Mouse (Mus musculus): ENCODE data around the gene Drd3. TPM values are rescaled to one million over a fixed set of nuclear protein-coding genes. Genes with fewer than 3 reads are reported as not detected.

Drd3 gene
- polyA plus RNA-seq, 1 experiment from 2014 or later = not detected

DNA sequence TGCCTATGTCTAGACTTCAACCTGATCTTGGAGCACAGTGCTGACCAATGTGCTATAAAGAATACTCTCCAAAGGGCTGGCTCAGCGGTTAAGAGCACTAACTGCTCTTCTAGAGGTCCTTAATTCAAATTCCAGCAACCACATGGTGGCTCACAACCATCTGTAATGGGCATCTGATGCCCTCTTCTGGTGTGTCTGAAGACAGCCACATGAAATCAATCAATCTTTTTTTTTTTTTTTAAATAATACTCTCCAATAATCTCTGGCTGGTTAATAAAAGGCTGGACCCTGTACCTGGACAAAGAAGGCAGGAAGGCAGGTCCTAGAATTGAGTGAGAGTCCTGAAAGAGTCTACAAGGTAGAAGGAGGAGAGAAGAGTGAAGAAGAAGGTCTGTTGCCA lies 96.0 kb downstream of the Drd3 start:
- WGBS = 58% methylated on average over 1 of the region's 1 CpGs
- no peak overlapping the region for H3K9ac ChIP-seq (ENCODE audit: low read length)
- no peak for ATAC-seq (replicated peaks; ENCODE audit: low FRiP score, low TSS enrichment, low read depth)
- no peaks in the 10 kb centered on the region for H3K4me1 ChIP-seq (replicated peaks; ENCODE audit: control insufficient read depth, insufficient read depth, low read length)
- no peak overlapping the region for H3K4me2 ChIP-seq (ENCODE audit: low read length)
- H3K9me3 ChIP-seq (ENCODE audit: control insufficient read depth, low read length) = no peaks in the 10 kb centered on the region
- H3K27ac ChIP-seq (ENCODE audit: low read depth) = no peak overlapping the region
- no peaks in the 10 kb centered on the region for H3K27me3 ChIP-seq (replicated peaks; ENCODE audit: control insufficient read depth, insufficient read depth, low read length)
- H3K4me3 ChIP-seq (ENCODE audit: low read depth, low read length) = no peak overlapping the region
- H3K36me3 ChIP-seq (ENCODE audit: control insufficient read depth, insufficient read depth, low read length) = no peaks in the 10 kb centered on the region
- DNase-seq (ENCODE audit: low spot score) = no peak

DNA sequence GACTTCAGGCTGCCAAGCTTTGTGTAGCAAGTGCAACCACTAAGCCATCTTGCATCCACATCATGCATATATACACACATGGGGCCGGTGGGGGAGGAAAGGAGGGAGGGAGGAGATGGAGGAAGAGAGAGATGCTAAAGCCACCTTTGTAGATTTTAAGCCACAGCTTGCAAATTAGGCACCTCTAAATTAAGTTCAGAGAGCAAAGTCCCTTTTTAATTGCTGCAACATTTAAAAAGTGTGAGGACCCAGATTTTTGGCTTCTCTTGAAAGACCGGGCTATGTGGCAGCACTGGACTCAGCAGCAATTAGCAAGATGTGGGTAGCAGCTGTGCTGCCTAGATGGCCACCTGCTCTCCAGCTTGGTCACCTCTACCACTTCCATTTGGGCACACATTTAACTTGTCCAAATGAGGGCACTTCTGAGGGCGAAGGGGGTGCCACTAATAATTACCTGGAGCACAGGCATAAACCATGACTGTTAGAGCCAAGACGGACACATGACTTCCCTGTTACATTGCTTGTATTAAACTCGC lies 105.2 kb downstream of the Drd3 start:
- no peak overlapping the region for H3K27ac ChIP-seq (ENCODE audit: low read depth)
- DNase-seq (ENCODE audit: low spot score) = no peak
- H3K4me3 ChIP-seq (ENCODE audit: low read depth, low read length) = no peak overlapping the region
- no peaks in the 10 kb centered on the region for H3K9me3 ChIP-seq (ENCODE audit: control insufficient read depth, low read length)
- H3K9ac ChIP-seq (ENCODE audit: low read length) = no peak overlapping the region
- H3K36me3 ChIP-seq (ENCODE audit: control insufficient read depth, insufficient read depth, low read length) = peaks cover 25% of the 10 kb centered on the region
- H3K4me1 ChIP-seq (replicated peaks; ENCODE audit: control insufficient read depth, insufficient read depth, low read length) = no peaks in the 10 kb centered on the region
- H3K27me3 ChIP-seq (replicated peaks; ENCODE audit: control insufficient read depth, insufficient read depth, low read length) = no peaks in the 10 kb centered on the region
- H3K4me2 ChIP-seq (ENCODE audit: low read length) = no peak overlapping the region
- ATAC-seq (replicated peaks; ENCODE audit: low FRiP score, low TSS enrichment, low read depth) = no peak
- 92% methylated on average over 5 of the region's 5 CpGs for WGBS

DNA sequence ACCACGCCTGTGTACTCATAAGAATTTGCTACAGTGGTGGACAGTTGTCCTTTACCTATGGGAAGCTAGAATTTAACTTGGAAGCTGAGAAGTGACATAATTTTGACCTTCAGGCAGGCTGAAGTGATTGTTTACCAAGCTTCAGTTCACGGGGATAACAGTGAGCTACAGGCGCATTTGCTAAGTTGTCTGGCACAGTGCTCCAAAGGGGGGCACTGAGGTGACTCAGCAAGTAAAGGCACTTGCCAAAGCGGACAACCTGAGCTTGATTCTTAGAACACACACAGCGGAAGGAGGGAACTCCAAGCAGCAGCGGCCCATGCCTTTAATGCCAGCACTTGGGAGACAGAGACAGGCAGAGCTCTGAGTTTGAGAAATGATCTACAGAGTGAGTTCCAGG lies 106.8 kb downstream of the Drd3 start:
- no peak overlapping the region for H3K4me3 ChIP-seq (ENCODE audit: low read depth, low read length)
- H3K36me3 ChIP-seq (ENCODE audit: control insufficient read depth, insufficient read depth, low read length) = peaks cover 31% of the 10 kb centered on the region
- H3K27ac ChIP-seq (ENCODE audit: low read depth) = no peak overlapping the region
- DNase-seq (ENCODE audit: low spot score) = no peak
- H3K9ac ChIP-seq (ENCODE audit: low read length) = no peak overlapping the region
- no peak overlapping the region for H3K4me2 ChIP-seq (ENCODE audit: low read length)
- 65% methylated on average over 6 of the region's 6 CpGs for WGBS
- ATAC-seq (replicated peaks; ENCODE audit: low FRiP score, low TSS enrichment, low read depth) = no peak
- H3K9me3 ChIP-seq (ENCODE audit: control insufficient read depth, low read length) = no peaks in the 10 kb centered on the region
- no peaks in the 10 kb centered on the region for H3K27me3 ChIP-seq (replicated peaks; ENCODE audit: control insufficient read depth, insufficient read depth, low read length)
- H3K4me1 ChIP-seq (replicated peaks; ENCODE audit: control insufficient read depth, insufficient read depth, low read length) = no peaks in the 10 kb centered on the region

DNA sequence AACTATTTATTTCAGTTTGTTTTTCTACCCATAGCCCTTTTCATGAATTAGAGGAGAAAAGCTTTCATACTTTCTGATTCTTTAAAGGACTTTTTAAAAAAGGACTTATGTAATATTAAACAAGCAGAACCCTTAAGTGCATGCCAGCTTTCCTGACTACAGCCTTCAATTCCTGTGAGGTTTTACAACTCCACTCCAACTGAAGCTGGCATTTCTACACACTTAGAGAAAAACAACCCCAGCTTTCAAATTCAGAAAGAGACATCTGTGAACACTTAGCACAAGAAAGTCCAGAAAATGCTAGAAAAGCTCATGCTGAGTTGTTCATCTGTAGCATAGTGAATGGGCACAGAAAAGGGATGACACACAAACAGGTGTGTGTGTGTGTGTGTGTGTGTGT lies 116.0 kb downstream of the Drd3 start:
- Histone ChIP-seq H3K36me3 (ENCODE audit: control insufficient read depth, insufficient read depth, low read length) (peaks cover 67% of the 10 kb centered on the region), H3K4me1 (replicated peaks; ENCODE audit: control insufficient read depth, insufficient read depth, low read length) (no peaks in the 10 kb centered on the region), H3K27me3 (replicated peaks; ENCODE audit: control insufficient read depth, insufficient read depth, low read length) (no peaks in the 10 kb centered on the region), H3K4me3 (ENCODE audit: low read depth, low read length) (no peak overlapping the region), H3K9ac (ENCODE audit: low read length) (no peak overlapping the region), H3K27ac (ENCODE audit: low read depth) (no peak overlapping the region), H3K4me2 (ENCODE audit: low read length) (no peak overlapping the region), H3K9me3 (ENCODE audit: control insufficient read depth, low read length) (no peaks in the 10 kb centered on the region)
- no peak for ATAC-seq (replicated peaks; ENCODE audit: low FRiP score, low TSS enrichment, low read depth)
- DNase-seq (ENCODE audit: low spot score) = no peak

DNA sequence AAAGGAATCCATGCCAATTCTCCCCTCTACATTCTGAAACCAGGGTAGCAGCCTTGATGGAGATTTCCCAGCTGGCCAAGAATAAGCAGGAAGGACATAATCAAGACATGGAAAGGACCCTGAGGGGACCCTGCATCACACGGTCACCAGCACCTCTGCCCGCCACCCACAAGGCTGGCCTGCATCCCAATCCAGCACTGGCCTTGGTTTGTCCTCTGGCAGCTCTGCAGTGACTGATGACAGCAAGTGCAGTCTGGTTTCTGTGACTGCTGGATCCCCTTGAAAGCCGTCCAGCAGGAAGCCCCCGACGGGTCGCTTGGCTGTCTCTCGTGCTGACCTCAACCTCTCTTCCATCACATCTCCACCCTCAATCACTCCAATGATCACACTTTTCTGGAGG lies 117.6 kb downstream of the Drd3 start:
- H3K27ac ChIP-seq (ENCODE audit: low read depth) = no peak overlapping the region
- no peaks in the 10 kb centered on the region for H3K9me3 ChIP-seq (ENCODE audit: control insufficient read depth, low read length)
- no peak overlapping the region for H3K9ac ChIP-seq (ENCODE audit: low read length)
- H3K4me1 ChIP-seq (replicated peaks; ENCODE audit: control insufficient read depth, insufficient read depth, low read length) = no peaks in the 10 kb centered on the region
- no peak for DNase-seq (ENCODE audit: low spot score)
- peaks cover 83% of the 10 kb centered on the region for H3K36me3 ChIP-seq (ENCODE audit: control insufficient read depth, insufficient read depth, low read length)
- no peak overlapping the region for H3K4me2 ChIP-seq (ENCODE audit: low read length)
- 83% methylated on average over 7 of the region's 7 CpGs for WGBS
- H3K4me3 ChIP-seq (ENCODE audit: low read depth, low read length) = no peak overlapping the region
- ATAC-seq (replicated peaks; ENCODE audit: low FRiP score, low TSS enrichment, low read depth) = no peak
- H3K27me3 ChIP-seq (replicated peaks; ENCODE audit: control insufficient read depth, insufficient read depth, low read length) = no peaks in the 10 kb centered on the region

Small RNAs within 50 kb of the gene (microRNA-seq; reads per million reads assigned to microRNA genes)
- not detected for gene Gm25996

Other genes starting within 250 kb of the Drd3 start
- not detected in 2 replicates for gene Tigit, start 89.9 kb upstream of the Drd3 start, polyA plus RNA-seq (2014; fragmentation: Nextera tagmentation; extraction: Ambion mirVana)
- gene Ccdc191, start 135.8 kb downstream of the Drd3 start, polyA plus RNA-seq (2014; fragmentation: Nextera tagmentation; extraction: Ambion mirVana) = 10.7 and 10.8 TPM in 2 replicates
- gene Qtrt2, start 172.8 kb downstream of the Drd3 start, polyA plus RNA-seq (2014; fragmentation: Nextera tagmentation; extraction: Ambion mirVana) = 34.3 and 38.0 TPM in 2 replicates
- gene Zdhhc23, start 225.8 kb downstream of the Drd3 start, polyA plus RNA-seq (2014; fragmentation: Nextera tagmentation; extraction: Ambion mirVana) = 2.4 and 2.7 TPM in 2 replicates

Measured in intestine, embryonic 14.5 days (tissue).